Mouse (Mus musculus): ENCODE results near the gene Tmem255b. TPM values are rescaled to one million over a fixed set of nuclear protein-coding genes. Genes with fewer than 3 reads are reported as not detected.

The Tmem255b gene
- total RNA-seq, 2 experiments from 2014 or later, result not detected

DNA sequence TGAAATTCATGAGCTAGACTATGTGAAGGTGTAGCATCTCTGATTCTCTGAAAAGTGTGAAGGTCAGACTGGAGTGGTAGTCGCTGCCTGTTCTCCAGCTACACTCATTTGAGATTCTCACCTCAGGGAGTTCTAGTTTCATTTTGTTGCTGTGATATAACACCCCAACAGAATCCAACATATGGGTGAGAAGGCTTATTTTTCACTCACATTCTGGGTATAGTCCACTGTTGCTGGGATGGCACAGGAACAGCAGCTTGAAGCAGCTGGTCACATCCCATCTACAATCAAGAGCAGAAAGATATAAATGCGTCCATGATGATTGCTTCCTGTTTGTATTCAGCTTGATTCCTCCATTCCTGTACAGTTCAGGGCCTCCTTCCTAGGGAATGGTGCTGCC, 7.2 kb downstream of the Tmem255b start:
- no peak for ATAC-seq (replicated peaks; ENCODE audit: poor library complexity, severe bottlenecking)

DNA sequence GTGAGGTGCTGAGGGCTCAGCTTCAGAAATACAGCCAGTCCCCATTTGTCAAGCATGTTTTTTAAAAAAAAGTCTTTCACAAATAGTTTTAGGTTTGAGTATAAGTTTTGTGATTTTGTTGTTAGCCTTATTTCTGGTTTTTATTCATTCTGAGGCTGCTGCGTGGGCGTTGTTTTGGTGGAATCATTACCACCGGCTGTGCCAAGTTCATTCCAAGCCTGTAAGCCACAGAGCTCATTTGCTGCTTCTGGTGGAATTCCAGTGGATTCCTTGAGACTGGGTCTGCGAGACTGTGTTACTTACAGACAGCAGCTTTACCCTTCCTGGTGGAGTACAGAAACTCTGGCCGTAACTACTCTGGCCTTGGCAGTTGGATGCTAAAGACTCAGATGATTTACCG, 11.5 kb downstream of the Tmem255b start:
- ATAC-seq (replicated peaks; ENCODE audit: poor library complexity, severe bottlenecking), result no peak

DNA sequence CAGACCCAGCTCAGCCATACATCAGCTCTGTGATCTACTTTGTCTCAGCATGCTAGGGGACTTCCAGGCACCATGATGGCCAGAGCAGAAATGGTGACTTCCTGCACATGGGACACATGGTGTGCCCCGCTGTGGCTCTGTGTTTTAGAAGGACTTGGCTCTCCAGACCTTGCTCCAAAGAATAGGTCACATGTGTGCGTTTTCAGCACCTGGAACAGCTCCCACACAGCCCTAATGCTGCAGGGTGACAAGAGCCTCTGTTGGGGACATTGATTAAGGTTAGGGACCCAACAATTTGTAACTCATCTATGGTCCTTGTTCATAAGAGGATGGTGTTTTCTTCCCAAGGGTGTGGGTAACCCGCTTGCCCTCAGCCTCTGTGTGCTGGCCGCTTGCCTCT, 13.2 kb downstream of the Tmem255b start:
- peak; percentile 48; the same call in 1 of the 2 replicates for ATAC-seq (replicated peaks; ENCODE audit: poor library complexity, severe bottlenecking)

DNA sequence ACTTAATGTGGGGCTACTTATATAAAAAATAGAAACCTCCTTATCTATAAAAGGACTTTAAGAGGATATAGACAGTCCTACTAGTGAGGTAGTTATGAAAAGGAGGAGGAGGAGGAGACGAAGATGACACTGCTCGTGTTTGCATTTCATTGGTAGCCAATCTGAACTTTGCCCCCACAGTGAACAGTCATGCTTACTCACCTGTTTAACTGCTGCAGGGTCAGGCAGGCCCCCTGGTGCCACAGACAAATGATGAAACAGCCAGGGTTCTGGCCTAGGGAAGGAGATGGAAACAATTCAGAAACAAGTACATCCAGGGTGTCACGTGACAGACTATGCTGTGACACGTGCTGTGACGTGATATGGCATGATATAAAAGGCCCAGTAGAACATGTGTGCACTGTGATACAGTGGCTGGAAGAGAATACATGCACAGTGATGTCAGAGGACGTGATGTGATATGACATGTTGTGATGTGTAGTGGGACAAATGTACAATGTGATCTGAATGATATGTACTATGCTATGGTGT, 16.8 kb downstream of the Tmem255b start:
- ATAC-seq (replicated peaks; ENCODE audit: poor library complexity, severe bottlenecking), result no peak

DNA sequence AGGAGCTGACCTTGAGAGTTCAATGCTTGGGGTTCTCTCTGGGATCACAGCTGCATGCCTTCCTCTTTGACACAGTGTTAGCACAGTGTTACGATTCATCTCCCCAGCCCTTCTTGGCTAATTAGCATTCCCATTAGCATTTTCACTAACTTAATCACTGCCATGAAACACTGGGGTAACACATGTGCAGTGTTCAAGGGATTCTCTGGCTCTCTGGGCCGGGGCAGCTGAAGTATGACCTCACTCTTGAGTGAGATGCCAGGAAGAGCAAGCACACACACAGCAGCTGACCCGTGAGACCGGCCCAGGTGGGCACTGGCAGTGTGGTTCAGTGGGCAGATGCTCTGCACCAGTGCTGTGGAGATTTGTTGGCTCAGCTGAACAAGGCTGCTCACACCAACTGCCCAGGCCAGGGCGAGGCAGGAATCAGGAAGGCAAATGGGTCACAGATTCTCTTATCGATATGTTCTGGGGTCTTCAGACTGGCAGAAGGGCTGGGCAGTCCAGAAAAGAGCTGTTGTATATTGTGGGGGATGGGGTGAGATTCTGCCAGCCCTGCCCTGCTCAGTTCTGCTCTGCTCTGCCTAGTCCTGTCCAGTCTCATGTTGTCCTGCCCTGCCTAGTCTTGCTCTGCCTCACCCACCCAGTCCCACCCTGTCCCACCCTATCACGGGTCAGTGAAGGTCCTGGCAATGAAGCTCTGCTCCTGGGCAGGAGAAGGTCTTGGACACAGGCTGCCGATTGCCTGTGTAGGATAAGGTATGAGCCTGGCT, 19.5 kb downstream of the Tmem255b start:
- ATAC-seq (replicated peaks; ENCODE audit: poor library complexity, severe bottlenecking), result no peak

DNA sequence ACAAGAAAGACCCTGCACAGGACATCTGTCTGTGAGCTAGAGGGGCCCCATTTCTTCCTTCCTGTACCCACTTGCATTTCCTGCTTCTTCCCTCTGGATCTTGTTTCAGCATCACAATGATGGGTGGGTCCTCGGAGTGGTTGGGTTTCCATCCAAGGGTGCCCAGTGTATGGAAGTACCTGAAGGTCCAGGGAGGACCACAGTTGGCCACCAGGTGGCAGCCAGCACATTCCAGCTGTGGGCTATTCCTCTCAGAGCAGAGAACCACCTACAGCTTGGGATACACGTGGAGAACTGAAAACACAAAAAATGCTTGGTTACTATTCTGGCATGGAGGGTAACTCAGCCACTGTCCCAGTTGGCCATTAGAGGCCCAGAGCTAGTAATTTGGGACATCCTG, 20.3 kb downstream of the Tmem255b start:
- peak; percentile 52 for ATAC-seq (replicated peaks; ENCODE audit: poor library complexity, severe bottlenecking)

DNA sequence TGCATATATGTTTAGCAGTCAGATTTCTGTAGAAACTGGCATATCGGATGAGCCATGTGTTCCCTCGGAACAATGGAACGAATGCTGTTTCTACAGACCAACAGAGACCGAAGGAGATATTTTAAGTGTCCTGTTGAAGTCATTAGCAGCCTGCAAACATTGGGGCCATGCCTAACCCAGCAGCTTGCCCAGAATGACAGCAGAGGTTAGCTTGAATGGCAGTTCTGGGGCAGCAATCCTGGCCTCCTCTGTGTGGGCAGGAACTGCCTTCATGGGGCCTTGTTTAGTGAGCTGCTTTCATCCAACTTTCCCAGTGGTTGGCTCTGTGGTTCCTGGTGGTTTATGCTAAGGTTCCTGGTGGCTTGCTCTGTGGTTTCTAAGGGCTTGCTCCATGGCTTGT, 24.4 kb downstream of the Tmem255b start:
- no peak for ATAC-seq (replicated peaks; ENCODE audit: poor library complexity, severe bottlenecking)

DNA sequence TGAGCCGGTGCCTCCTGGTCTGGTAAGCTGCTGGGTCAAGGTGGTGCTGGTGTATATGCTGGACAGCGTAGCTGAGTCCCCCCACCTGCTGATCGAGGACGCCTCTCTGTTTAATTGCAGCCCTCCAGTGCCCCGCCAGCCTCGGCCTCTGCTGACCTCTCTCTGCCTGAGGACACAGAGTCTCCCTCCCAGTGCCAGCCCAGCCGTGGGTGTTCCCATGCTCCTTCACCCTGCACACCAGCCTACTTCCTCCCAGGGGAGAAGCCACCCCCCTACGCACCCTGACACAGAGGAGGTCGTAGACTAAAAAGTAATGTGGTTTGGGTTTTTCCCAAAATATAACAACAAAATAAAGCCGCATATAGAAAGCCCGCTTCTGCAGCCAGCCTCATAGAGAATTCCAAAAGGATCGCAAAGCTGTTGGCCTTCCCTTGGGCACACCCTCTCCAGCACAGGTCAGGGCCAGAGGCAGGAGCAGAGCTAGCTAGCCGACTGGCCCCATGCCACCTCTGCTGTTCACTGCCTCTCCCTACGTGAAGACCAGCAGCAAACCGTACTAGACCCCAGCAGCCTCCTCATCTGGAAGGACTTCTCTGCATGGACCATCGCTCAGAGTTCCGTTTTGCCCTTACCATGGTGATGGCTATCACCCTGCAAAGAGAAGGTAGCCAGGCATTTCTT, 26.2 kb downstream of the Tmem255b start:
- ATAC-seq (replicated peaks; ENCODE audit: poor library complexity, severe bottlenecking), result 0 out of 2 replicates have a peak, but pooled peaks have one; percentile 14

DNA sequence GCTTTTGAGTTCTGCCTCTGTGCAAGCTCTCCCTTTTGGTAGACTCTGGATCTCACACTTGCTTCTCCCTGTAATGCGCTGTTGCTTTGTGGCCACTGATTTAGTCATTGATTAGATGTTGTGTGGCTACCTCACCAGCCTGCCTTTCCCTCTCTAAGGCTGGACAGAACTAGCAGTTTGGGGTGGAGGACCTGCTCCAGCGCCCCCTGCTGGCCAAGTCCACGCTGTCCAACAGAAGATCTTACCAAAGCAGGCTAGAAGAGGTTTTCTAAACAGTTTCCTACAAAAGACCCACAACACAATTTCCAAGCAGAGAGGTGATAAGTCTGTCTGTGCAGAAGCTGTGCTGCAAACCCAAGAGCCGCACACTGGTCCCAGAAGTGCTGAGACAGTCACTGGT, 26.9 kb downstream of the Tmem255b start:
- ATAC-seq (replicated peaks; ENCODE audit: poor library complexity, severe bottlenecking), result peak; percentile 65

DNA sequence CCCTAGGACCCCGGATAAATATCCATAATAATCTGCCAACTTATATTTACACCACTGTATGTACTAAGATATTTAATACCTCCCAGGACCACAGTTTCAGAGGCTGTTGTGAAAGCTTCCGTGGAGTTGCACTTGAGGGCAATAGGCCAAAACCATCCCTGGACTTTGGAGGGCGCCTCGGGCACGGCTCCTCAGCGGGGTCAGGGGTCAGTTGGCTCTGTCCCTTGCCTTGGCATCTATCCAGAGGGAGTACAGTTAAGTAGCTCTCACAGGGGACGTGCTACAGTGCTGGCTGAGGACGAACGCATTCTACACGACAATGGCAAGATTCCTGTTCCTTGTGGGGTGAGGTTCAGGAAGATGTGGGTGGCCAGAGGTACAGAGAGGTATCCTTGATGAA, 27.4 kb downstream of the Tmem255b start:
- no peak for ATAC-seq (replicated peaks; ENCODE audit: poor library complexity, severe bottlenecking)

DNA sequence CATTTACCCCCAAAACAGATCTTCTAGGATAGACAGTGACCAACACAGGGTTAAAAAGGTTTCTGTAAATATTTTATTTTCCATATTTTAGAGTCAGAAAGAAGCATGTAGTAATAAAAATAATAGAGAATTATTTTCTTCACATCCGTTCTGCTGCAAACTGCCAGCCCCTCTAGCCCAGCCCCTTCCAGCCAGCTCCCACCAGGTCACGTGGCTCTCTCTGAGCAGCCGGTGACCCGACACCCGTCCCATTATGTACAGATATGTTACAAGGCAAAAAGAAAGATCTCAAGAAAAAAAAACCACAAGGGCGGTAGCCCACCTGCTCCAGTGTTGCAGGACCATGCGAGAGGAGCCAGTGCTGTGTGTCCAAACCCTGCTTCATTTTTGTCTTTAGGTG, 30.3 kb downstream of the Tmem255b start:
- no peak for ATAC-seq (replicated peaks; ENCODE audit: poor library complexity, severe bottlenecking)

DNA sequence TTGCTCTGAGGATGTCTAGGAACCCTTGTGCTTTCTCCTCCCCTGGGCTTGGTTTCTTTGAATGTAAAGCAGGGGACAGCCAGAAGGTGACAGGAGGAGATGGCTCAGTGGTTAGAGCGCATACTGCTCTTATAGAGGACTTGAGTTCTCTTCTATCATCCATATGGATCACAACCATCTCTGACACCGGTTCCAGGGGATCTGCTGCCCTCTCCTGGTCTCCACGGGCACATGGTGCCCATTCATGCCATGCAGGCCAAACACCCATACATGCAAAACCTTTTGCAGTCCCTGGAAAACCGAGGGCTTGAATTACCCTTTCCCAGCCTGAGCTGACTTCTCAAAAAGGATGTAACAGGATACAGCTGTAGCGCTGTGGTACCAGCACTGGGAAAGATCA, 32.0 kb downstream of the Tmem255b start:
- ATAC-seq (replicated peaks; ENCODE audit: poor library complexity, severe bottlenecking), result no peak

DNA sequence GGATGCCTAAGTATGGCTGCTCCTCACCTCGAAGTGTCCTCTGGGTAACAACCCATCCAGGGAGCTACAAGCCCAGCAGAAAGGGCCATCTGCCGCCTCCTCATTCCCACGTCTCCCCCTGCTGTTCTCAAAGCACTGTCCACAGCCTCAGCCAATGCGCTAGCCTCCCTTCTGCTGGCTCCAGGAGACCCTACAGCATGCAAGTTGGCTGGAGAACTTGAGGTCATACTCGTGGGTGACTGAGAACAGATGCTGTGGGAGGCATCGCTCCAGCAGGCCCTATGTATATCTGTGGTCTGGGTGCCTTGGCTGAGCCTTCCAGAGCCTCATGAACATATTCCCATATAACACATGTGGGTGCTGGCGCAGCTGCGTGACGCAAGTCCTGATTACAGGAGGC, 33.7 kb downstream of the Tmem255b start:
- no peak for ATAC-seq (replicated peaks; ENCODE audit: poor library complexity, severe bottlenecking)

DNA sequence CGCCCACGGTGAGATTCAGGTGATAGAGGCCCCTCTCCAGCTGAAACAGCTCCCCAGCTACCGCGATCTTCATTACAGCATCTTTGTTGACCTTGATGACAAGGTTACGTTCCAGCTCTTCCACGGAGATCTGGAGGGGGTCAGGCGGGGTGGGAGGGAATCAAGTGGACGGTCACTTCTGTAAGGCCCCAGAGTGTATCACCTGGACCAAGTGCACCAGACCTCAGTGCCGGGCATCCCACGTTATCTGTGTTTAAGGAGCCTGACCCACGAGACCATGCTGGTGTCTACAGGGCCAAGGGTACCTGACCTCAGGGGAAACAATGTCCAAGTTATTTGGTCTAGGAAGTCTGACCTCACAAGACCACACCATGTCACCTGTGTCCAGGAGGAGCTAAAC, 36.5 kb downstream of the Tmem255b start:
- no peak for ATAC-seq (replicated peaks; ENCODE audit: poor library complexity, severe bottlenecking)

DNA sequence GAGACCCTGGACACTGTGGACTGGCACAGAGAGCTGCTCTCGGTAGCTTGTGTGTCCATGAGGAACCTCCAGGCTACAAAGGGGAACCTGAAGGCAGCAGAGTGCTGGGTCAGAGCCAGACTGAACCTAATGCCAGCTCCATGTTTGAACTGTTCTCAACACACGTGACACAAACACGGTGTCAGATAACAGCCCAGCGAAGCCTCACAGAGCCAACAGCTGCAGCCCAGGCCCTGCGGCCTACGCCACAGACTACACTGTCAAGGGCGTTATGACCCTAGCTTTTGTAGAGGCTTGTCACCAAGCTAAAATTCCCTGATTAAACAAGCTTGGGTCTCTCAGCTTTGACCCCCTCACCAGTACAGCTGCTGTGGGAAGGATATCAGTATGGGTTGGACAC, 37.3 kb downstream of the Tmem255b start:
- ATAC-seq (replicated peaks; ENCODE audit: poor library complexity, severe bottlenecking), result peak; percentile 42

DNA sequence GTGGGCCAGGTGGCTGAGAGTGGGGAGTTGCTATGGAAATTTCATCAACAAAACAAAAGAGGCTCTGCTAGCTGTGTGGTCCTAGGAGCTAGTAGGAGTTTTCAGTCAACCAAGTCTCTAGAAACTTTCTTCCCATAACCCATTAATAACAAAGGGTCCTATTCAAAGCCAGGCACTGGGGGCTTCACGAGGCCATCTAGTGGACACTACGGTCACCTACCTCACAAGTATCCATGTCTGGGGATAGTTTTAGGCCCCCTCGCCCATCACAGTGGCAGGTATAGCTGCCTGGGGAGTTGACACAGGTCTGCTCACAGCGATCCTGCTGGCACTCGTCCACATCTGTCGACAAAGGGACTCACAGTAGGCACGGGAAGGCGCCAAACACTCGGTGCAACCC, 40.9 kb downstream of the Tmem255b start:
- no peak for ATAC-seq (replicated peaks; ENCODE audit: poor library complexity, severe bottlenecking)

DNA sequence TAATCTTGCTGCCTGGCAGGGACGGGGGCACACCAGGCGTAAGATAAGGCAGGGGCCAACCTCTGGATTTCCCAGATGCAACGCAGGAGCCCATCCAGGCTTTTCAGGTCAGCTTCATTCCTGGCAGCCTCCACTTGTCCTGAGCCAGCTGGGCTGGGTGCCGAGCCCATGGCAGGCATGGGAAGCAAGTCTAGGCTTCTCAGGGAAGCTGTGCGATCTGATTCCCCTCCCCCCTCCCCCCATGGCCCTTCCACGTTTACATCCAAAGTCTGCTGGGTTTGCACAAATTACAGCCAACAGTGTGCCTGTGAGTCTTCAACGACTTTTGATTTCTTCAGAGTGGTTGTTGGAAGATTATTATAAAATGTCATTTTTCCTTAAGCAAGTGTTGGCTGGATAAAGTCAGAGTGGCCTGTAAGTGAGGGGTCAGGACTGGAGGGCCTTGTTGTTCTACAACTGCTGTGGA, 46.1 kb downstream of the Tmem255b start:
- ATAC-seq (replicated peaks; ENCODE audit: poor library complexity, severe bottlenecking), result no peak

DNA sequence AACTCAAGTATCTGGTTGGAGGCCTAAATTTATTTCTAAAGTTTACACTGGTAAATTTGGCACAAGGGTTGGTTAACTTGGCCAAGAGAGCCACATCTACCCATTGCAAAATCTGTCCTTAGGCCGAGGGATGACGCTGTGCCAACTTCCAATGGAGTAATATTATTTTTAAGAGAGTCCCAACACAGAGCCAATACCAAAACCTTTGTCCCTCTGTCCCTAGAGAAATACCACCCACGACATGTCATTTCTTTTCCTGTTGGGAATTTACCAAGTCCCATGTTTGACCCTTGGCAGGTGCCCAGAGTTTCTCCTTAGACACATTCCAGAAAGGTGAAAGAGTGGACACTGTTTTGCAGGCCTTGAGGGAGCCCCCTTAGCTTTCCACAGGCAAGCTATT, 46.6 kb downstream of the Tmem255b start:
- ATAC-seq (replicated peaks; ENCODE audit: poor library complexity, severe bottlenecking), result no peak

DNA sequence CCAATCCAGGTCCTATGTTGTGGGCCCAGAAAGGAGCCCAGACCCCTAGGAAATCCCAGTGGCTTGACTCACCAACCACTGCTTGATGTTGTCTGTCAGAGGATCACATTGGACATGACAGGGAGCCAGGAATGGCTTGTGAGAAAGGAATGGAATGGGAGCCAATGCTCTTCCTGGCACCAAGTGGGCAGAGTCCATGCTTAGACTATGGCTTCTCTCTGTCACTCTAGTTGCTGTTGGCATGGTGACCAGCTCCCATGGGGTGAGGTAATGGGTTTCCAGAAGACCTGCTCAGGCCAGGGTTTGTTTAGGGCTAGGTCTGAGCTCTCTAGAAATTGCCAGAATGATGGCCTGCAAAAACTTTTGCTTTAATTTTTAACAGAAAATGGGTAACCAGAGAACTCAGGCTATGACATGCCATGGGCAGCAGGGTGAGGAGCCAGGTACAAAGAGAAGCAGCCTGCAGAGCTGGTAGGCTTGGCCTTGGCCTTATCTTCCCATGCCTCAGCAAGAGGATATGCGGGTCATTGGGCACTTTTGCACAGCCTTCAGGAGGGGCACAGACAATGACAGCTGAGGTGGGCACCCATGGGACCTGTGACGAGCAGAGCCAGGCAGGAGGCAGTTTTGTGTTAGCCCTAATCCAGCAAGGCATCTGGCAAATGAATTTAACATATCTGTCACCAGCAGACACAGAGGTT, 47.3 kb downstream of the Tmem255b start:
- no peak for ATAC-seq (replicated peaks; ENCODE audit: poor library complexity, severe bottlenecking)

DNA sequence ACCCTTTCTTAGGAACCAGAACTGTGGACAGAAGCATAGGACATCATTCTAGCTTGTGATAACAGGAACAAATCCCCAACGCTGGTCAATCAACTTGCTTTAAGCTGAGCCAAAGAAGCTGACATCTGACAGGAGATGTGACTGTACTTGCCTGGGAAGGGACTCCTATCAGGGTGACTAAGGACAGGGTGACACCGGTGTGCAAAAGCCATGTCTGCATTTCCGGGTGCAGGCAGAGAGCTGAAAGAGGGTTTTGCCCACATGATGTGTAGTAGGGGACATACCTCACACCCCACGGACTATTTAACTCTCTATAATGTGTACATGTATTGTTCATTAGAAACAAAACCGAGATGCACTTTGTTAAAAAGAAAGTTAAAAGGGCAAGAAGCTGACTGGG, 48.2 kb downstream of the Tmem255b start:
- no peak for ATAC-seq (replicated peaks; ENCODE audit: poor library complexity, severe bottlenecking)

DNA sequence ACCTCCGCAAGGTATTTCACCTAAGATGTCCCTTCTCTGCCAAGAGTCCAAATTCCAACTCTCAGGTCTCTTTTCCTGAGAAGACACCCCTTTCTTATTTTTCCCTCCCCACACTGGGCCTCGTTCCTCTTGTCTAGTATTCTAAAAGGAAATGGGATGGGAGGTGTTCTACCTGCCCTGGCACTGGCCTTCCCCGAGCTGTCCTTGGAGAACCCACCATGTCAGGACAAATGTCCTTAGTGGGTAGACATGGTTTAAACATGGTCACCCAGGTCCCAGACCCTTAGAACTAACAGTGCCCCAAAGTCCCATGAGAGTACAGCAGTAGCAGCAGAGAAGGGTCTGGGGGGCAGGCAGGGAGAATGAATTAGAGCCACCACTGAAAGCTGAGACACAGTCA, 54.4 kb downstream of the Tmem255b start:
- no peak for ATAC-seq (replicated peaks; ENCODE audit: poor library complexity, severe bottlenecking)
